Mouse (Mus musculus) telencephalon, adult 2 months (tissue): ENCODE results near the gene Rft1.
A peak's percentile ranks its signal among the peaks of the same experiment; 100 is the strongest.

Experiments used
- DNase-seq: peaks from one replicate; pipeline ENCODE4 v3.0.0-alpha.2; 2011; ENCODE audit warnings: low read depth, low spot score

The Rft1 gene

DNA sequence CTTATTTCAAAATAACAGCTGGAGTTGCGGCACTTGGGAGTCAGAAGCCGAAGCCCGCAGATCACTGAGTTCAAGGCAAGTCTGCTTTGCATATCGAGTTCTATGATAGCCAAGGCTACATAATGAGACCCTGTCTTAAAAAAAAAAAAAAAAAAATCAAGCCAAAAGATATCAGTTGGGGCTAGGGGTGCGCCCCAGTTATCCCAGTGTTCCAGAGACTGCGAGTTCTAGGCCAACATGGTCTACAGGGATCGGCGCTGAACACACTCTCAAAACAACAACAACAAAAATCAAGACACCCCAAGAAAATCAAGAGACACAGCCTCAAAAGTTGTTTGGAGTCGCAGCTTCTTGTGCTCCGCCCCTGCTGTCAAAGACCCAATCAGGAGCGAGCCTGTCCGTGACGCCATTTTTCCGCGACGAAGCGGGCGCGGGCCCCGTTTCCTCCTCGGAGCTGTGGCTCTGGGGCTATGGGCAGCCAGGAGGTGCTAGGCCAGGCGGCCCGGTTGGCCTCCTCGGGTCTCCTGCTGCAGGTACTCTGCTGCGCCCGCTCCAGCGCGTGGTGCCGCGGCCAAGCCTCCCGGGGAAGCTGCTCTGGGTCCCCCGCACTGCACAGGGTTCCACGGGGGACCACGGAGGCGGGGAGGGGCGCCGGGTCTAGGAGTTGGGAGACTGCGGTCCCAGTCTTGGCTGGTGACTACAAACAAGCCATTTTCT, at the start of gene Rft1:
Gene Rft1 (plus strand): TSS at position 418 of the 717 bp plus-strand sequence.
- DNase-seq = peak; percentile 88

DNA sequence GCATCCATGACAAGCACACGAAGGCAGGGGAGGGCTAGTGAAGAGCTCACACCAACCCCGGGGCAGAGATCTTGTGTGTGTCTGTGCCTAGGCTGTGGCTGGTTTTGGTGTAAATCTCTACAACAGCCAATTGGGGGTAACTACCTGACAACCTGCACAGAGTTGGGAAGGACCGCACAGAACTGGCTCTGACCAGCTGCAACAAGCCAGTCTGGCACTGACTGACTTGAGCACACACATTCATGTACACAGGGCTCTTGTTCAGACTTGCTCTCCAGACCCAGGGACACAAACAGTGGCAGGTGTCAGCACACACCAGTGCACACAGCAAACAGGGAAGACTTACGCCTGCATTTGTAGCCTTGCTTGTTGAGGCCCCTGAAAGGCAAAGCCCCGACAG, 47.3 kb upstream of the Rft1 start:
- no peak for DNase-seq

DNA sequence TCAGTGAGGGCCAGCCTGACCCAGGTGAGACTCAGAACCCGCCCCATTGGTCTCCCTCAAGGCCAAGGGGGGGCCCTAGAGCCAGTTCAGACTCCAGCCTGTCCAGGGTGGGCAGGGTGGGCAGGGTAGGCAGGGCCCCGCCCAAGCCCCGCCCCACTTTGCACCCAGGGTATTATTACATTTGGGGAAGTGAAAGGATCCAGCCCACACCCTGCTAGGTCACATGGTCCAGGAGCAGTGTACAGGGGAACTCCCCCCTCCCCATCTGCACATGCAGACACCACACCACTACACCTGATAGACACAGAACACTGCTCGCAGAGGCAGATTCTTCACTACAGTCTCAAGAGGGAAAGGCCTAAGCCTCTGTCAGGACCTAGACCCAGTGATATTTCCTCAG, 46.5 kb upstream of the Rft1 start:
- DNase-seq = no peak

DNA sequence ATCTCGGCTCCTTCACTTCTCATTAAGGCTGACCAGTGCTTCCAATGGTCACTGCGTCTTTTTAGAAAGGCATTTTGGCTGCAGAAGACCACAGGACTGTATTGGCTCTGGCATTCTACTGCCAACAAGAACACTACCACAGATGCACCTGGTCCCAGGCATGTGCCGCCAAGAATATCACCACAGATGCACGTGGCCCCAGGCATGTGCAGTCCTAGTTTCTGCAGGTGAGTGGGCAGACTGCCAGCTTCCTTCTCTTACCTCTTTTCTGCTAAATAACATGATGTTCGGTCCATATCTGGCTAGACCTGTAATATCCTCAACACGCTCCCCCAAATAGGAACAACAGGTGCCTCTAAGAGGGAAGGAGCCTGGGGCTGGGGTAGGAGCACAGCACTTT, 46.0 kb upstream of the Rft1 start:
- DNase-seq = no peak

DNA sequence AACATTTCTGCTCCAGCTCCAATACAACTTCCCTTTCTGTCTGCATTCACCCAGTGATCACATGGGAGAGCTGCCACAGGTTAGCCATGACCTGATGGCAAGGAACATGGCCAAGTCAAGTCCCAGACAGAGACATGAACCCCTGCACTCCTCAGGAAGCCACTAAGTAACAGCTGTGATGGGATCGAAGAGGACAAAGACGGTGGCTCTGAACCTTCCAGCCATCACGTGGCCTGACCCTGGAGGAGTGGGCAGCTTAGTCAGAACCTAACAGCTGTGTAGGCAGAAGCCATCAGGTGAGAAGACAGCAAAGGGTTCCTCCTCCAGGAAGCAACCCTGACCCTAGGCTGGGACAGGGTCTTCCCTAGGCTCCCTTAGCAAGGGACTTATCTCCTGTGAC, 44.7 kb upstream of the Rft1 start:
- no peak for DNase-seq

DNA sequence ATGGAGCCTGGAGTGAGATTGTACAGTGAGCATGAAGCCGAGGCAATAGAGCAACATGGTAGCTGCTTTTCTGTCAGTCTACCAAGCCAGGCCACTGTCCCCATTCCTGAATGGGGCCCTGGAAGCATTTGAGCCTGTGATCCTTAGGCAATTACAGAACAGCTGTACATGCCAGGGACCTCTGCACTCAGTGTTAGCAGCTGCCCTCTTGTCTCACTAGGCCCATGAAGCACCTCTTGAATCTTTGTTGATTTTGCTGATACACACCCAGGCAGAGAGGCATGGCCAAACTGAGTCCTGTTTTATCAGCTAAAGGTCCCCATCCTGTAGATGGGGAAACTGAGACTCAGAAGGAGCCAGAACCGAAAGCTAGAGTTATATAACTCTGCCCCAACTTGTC, 43.9 kb upstream of the Rft1 start:
- DNase-seq = no peak

DNA sequence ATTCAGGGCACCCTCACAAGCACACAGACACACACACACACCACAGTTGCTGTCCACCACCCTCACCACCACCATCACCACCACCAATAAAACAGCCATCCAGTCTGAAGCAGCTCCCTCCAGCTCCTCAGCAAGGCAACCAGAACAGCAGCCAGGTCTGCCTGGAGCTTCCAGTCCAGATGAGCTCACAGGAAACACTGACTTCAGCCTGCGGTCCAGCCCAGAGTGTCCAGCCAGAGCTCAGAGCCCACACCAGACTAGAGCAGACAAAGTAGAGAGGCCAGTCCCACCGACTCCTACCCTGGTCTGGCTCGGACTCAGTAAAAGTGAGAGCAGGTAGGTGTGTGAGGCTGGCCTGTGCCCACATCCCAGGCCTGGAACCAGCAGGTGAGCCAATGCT, 43.2 kb upstream of the Rft1 start:
- DNase-seq = no peak

DNA sequence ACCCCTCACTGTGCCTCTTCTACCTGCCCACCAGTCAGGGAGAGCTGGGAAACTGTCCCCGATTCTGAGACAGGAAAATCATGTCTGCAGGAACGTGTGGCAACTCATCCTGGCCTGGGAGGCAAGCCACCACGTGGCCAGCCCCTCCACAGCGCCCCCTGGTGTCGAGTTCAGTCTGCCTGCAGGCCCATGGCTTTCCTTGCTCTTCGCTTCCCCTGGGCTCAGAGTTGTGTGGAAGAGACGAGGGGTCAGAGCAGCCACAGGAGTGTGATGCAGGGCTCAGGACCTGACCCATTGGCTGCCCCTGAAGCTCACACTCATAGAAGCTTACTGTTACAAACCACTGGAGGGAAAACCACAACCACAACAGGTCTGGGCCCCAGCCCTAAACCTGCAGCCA, 41.6 kb upstream of the Rft1 start:
- no peak for DNase-seq

DNA sequence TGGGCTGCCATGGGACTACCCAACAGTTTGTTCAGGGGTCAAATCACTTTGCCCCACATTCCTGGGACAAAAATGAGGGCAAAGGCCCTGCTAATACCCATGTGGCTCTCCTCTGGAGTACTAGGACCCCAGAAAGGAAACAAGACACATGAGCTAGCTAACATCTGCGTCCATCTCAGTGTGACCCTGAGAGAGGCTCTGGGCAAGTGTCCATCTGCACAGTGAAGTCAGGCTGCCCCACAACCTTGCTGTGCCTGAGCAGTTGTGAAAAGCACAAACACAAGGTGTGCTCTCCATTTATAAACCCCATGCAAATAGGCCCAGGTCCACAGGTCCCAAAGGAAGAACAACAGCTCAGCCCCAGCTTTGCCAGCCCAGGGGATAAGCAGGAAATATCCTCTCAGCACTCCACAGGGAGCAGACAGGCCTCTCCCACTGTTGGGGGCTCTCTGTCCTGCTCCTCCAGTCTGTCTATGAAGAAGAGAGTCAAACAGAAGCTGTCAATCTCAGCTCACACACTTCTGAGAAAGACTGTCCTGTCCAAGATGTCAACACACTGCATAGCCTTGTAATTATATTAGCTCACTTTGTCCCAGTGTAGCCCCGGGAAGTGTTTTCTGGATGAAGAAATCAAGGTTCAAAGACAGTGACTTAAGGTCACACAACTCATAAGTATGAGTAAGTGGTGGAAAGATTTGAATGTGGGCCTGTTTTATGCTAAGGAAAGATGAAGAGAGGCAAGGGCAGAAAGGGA, 41.0 kb upstream of the Rft1 start:
- no peak for DNase-seq

DNA sequence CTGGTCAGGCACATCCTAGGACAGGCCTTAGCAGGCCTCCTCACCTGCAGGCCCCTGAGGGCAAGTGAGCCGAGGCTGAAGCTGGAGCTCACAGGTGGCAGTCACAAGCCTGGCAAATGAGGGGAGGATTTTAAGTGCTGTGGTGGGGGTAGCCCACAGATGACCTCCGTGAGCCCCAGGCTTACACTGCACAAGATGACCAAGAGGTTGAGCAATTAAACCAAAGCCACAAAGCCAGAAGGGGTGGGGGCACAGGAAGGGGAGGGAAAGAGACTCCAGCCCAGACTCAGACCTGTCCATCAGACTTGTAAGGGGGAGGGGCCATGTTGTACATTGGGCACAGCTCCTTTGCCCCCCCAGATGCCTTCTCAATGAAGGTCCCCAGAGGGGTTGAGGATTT, 37.4 kb upstream of the Rft1 start:
- DNase-seq = no peak

DNA sequence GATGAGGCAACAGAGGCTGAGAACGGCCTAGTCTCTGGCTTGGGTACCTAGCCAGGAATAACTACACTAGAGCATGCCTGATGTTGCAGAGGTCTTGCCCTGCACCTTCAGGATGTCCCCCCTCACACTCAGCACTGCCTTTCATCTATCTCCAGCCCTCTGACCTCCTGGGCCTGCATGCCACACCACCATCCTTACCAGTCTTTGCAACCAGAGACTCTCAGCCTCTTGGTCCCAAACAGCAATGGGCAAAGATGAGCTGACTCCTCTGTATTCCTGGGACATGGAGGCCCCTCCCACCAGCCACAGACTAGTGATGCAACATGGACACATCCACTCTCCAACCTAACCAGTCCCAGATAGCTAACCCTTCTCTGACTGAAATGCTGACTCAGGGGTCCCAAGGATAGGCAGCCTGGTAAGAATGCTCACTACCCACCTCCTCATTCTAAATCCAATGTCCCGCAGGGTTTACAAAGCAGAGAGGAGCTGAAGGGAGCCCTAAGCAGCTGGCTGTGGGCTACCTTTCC, 35.3 kb upstream of the Rft1 start:
- no peak for DNase-seq

DNA sequence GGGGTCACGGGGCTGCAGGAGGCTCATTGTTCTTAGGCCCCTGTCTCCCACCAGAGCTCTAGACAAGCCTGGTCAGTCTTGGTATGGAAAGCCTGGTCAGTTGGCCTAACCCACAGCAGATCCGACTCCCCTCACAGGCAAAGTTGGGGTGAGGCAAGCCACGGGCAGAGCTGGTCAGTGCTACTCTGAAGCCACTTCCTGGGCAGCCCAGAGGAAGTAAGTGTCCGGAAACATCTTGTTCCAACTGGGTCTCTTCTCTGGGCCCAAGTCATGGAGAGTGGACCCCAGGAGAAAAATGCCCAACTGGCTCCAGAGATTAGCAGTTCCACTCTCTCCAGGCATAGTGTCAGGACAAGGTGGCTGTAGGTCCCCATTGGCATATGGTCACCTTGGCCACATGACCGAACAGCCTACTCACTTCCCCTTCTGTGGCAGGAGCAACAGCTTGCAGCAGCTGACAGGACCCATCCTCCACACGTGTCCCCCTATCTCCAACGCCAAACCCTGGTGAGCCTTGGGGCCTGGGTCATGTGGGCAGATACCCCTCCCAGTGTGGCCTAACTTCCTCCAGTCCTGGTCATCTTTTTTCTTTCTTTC, 34.1 kb upstream of the Rft1 start:
- DNase-seq = no peak

DNA sequence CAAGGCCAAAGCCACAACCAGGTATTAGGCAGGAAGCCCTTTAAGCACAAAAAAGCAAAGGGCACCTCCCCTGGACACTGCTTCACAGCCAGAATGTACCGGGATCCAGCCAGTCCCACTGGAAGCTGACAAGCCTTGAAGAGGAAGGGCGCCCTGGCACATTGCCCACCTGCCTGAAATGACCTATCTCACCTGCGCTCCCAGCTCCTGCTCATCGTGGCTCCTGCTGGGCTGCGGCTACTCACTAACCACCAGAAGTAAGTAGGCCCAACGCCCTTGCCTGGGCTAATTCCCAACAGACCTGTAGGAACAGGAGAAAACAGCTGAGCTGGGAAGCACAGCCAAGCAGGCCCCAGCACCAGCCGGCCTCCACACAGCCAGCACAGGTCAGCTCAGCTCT, 32.0 kb upstream of the Rft1 start:
- DNase-seq = no peak

DNA sequence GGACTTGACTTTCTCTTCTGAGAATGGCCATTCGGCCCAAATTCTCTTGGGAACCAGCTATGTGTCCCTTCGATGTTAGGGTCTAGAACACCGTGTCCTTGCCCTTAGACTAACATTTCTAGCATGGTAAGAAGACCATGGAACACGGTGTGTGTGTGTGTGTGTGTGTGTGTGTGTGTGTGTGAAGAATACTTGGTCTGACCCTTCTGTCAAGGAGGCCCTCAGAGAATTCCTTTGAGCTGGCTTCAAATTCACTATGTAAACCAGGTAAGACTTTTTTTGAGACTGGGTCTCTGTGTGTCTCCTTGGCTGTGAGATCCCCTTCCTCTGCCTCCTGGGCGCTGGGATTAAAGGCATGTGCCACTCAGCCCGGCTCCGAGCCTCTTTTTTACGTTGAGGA, 31.6 kb upstream of the Rft1 start:
- no peak for DNase-seq

DNA sequence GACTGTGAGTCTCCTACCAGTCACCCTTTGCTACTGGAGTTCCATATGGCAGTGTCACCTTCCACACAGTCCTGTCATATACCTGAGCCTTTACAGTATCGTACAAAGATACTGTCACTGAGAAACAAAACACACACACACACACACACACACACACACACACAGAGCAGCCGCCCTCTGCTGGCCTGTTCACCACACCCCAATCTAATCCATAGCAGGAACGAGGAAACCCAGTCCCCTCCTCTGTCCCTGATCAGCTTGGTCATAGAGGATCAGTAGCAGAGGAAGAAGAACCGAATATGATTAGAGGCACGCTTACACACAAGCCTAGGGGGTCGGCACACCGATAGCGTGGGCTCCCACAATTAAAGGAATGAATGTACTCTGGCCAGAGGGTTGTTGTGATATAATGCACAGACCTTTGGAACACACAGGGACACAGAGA, 29.9 kb upstream of the Rft1 start:
- no peak for DNase-seq

DNA sequence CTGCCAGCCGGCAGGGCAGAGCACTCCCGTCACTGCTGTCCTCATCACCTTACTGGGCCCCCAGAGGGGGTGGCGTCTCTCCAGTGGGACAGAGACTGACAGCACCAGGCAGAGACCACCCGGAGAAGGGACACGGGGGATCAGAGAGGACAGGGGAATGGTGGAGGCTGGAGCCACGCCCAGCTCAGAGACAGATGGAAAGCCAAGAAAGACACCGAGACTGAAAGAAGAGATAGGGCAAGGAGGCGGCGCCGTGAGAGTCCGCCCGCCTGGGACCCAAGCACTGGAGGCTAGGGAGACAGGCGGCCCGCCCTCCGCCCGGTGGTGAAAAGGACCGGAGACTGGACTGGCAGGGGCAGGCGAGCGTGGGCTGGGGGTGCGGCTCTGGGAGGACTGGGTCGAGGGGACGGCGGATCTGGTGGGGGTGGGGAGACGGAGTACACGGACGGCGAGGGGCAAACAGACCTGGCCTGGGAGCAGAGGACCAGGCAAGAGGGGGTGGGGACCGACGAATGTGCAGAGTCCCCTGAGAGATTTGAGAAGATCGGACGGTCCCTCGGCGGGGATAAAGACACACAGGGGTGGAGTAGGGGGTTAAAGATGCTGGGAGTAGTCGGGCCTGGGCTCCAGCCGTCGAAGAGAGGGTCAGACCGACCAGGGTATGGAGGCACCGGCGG, 28.9 kb upstream of the Rft1 start:
- no peak for DNase-seq

DNA sequence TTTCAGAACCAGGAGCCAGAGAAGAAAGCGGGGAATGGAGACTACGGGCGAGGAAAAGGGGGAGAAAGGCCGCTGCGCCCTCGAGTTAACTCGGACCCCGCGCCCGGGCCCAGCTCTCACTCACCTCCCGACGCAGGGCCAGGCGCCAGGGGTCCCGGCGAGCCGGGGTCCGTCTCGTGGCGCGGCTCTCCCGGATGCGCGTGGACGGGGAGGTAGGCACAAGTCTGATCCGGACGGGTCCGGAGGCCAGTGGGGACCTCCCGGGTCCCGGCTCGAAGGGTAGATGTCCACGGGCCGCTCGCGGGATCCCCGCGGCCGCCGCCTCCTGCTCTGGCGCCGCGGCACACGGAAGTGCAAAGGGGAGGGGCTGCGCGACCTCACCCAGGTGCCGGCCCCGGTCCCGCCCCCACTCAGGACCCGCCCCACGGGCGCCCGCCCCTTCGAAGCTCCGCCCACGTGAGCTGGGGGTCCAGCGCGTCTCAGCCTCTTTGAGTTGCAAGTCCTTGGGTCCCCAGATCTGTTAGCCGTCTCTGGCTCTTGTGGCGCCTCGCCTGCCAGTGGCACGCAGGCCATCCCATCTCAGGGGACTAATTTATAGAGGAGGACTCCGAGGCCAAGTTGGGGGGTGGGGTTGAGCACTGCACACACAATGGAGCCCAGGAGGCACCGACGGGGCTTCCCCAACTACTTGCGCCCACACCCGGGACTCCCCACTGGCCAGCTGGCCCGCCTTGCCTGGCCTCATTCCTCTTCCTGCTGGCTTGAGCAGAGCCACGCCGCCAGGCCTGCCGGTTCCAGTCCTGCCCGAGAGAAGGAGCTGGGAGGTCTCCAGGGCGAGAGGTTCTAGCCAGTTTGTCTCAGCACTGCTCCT, 28.1 kb upstream of the Rft1 start, which contains the start of gene Prkcd:
Gene Prkcd (minus strand): TSS at position 355 of the 871 bp plus-strand sequence.
- DNase-seq = no peak

DNA sequence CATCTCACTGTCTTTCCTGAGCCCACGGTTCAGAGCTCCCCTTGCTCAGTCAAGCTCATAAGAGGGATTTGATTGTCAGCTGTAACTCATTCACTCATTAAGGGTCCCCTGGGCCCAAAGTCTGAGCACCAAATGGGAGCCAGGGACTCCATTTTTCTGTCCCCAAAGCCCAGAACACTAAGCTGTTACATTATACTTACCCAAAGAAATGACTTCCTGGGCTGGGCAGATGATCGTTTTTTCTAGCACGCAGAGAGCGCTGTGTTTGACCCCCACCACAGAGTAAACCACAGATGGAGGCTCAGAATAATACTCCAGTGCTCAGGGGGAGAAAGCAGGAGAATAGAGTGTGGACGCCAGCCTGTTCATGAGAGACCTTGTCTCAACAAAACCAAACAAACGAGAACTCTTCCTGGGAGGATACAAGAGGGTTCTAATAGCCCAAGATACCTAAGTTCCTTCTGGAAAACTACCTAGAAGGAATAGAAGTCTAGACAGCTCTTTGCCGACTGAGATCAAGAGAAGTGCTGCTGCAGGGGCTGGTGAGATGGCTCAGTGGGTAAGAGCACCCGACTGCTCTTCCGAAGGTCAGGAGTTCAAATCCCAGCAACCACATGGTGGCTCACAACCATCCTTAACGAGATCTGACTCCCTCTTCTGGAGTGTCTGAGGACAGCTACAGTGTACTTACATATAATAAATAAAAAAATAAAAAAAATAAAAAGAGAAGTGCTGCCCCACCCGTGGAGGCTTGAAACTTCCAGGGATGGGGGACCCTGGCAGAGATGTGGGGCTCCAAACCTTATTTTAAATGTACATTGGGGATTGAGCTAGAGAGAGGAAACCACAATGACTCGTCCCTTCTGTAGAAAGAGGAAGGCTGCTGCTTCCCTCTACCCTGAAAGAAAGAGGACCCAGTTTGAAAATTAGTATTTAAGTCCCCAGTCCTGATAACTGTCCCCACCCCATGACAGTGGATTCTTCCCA, 27.1 kb upstream of the Rft1 start:
- DNase-seq = no peak

DNA sequence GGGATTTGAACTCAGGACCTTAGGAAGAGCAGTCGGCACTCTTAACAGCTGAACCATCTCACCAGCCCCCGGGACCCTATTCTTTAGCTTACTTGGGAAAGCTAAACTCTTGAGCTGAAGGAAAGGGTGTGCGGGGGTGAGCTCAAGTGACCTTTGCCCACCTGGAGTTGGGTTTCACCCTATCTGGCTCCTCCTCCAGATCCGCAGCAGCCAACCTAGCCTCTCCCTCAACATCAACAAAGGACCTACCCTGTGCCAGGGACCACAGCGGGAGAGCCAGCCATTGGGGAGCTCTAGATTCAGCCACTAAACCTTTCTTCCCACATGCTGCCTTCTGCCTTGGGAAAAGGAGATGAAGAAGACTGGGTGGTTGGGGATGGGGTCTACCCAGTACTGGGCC, 25.9 kb upstream of the Rft1 start:
- DNase-seq = no peak

DNA sequence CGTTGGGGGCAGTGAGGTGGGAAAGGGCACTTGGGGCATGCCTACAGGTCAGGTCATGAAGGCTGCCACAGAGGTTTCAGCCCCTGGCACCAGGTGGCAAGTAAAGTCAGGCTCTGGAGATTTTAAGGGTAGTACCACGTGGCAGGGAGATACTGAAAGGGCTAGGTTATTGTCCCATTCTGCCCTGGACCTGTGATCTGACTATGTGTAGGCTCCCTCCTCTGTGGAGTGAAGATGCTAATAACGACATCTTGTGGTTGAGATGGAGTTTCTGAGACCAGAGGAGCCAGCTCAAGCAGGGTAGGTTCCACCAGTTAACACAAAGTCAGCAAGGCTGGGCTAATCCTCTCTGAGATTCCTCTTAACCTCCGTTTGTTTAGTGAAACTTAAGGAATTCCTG, 24.3 kb upstream of the Rft1 start:
- DNase-seq = no peak
